Mouse (Mus musculus): Measurements from ENCODE around the gene Scfd2. TPM values are rescaled to one million over a fixed set of nuclear protein-coding genes. Genes with fewer than 3 reads are reported as not detected.

Gene Scfd2
- polyA plus RNA-seq (2012; rRNA removed): 6.5 and 9.6 TPM in 2 replicates

- H3K27me3 ChIP-seq (ENCODE audit: control insufficient read depth, insufficient read depth, low read length): no peaks in the 10 kb centered on the region
- H3K27ac ChIP-seq (ENCODE audit: insufficient read depth, low read depth, low read length): peak within 1 kb of the TSS; percentile 34
- TF ChIP-seq POLR2A (IDR thresholded peaks at IDR 0.05; ENCODE audit: low read depth, low read length): no peak
- TF ChIP-seq CTCF (IDR thresholded peaks at IDR 0.05; ENCODE audit: extremely low read depth, insufficient read length, insufficient replicate concordance, low read depth, low read length): no peak
- H3K4me1 ChIP-seq (ENCODE audit: control insufficient read depth, insufficient read depth, insufficient read length, low read length): peaks cover 6% of the 10 kb centered on the region; the same call in 1 of the 2 replicates
- H3K4me3 ChIP-seq (ENCODE audit: low read depth, low read length): peak within 1 kb of the TSS; percentile 90
- 4% methylated on average over 35 of the region's 35 CpGs for WGBS
- H3K36me3 ChIP-seq (ENCODE audit: control insufficient read depth, insufficient read depth, low read length): no peaks in the 10 kb centered on the region
These were observed at the start of gene Scfd2 for GRCm38 (mm10) chr5:74531630-74532280. TSS of gene Scfd2 (minus strand) at chr5:74531759.

GRCm38 (mm10) chr5:74571767-74572166 lies 40.2 kb upstream of the Scfd2 start:
- H3K27ac ChIP-seq (ENCODE audit: insufficient read depth, low read depth, low read length): no peak overlapping the region
- TF ChIP-seq CTCF (IDR thresholded peaks at IDR 0.05; ENCODE audit: extremely low read depth, insufficient read length, insufficient replicate concordance, low read depth, low read length) (no peak), POLR2A (IDR thresholded peaks at IDR 0.05; ENCODE audit: low read depth, low read length) (no peak)
- H3K4me1 ChIP-seq (ENCODE audit: control insufficient read depth, insufficient read depth, insufficient read length, low read length): no peaks in the 10 kb centered on the region
- H3K36me3 ChIP-seq (ENCODE audit: control insufficient read depth, insufficient read depth, low read length): peaks cover 37% of the 10 kb centered on the region
- no peaks in the 10 kb centered on the region for H3K27me3 ChIP-seq (ENCODE audit: control insufficient read depth, insufficient read depth, low read length)
- no peak overlapping the region for H3K4me3 ChIP-seq (ENCODE audit: low read depth, low read length)
- 86% methylated on average over 6 of the region's 6 CpGs for WGBS

- TF ChIP-seq POLR2A (IDR thresholded peaks at IDR 0.05; ENCODE audit: low read depth, low read length): no peak
- TF ChIP-seq CTCF (IDR thresholded peaks at IDR 0.05; ENCODE audit: extremely low read depth, insufficient read length, insufficient replicate concordance, low read depth, low read length): no peak
- H3K4me3 ChIP-seq (ENCODE audit: low read depth, low read length): no peak overlapping the region
- no peaks in the 10 kb centered on the region for H3K27me3 ChIP-seq (ENCODE audit: control insufficient read depth, insufficient read depth, low read length)
- H3K36me3 ChIP-seq (ENCODE audit: control insufficient read depth, insufficient read depth, low read length): peaks cover 35% of the 10 kb centered on the region
- WGBS: 51% methylated on average over 1 of the region's 1 CpGs
- no peaks in the 10 kb centered on the region for H3K4me1 ChIP-seq (ENCODE audit: control insufficient read depth, insufficient read depth, insufficient read length, low read length)
- H3K27ac ChIP-seq (ENCODE audit: insufficient read depth, low read depth, low read length): no peak overlapping the region
These were observed 29.6 kb upstream of the Scfd2 start for GRCm38 (mm10) chr5:74561151-74561550.

GRCm38 (mm10) chr5:74549566-74549965 lies 18.0 kb upstream of the Scfd2 start:
- no peak for TF ChIP-seq CTCF (IDR thresholded peaks at IDR 0.05; ENCODE audit: extremely low read depth, insufficient read length, insufficient replicate concordance, low read depth, low read length)
- no peak for TF ChIP-seq POLR2A (IDR thresholded peaks at IDR 0.05; ENCODE audit: low read depth, low read length)
- Histone ChIP-seq H3K4me3 (ENCODE audit: low read depth, low read length) (no peak overlapping the region), H3K4me1 (ENCODE audit: control insufficient read depth, insufficient read depth, insufficient read length, low read length) (no peaks in the 10 kb centered on the region), H3K27me3 (ENCODE audit: control insufficient read depth, insufficient read depth, low read length) (no peaks in the 10 kb centered on the region), H3K27ac (ENCODE audit: insufficient read depth, low read depth, low read length) (no peak overlapping the region), H3K36me3 (ENCODE audit: control insufficient read depth, insufficient read depth, low read length) (peaks cover 40% of the 10 kb centered on the region)
- 92% methylated on average over 8 of the region's 8 CpGs for WGBS

- no peak overlapping the region for H3K4me3 ChIP-seq (ENCODE audit: low read depth, low read length)
- H3K27me3 ChIP-seq (ENCODE audit: control insufficient read depth, insufficient read depth, low read length): no peaks in the 10 kb centered on the region
- H3K36me3 ChIP-seq (ENCODE audit: control insufficient read depth, insufficient read depth, low read length): peaks cover 50% of the 10 kb centered on the region
- no peak for TF ChIP-seq POLR2A (IDR thresholded peaks at IDR 0.05; ENCODE audit: low read depth, low read length)
- TF ChIP-seq CTCF (IDR thresholded peaks at IDR 0.05; ENCODE audit: extremely low read depth, insufficient read length, insufficient replicate concordance, low read depth, low read length): no peak
- 91% methylated on average over 4 of the region's 4 CpGs for WGBS
- no peak overlapping the region for H3K27ac ChIP-seq (ENCODE audit: insufficient read depth, low read depth, low read length)
- no peaks in the 10 kb centered on the region for H3K4me1 ChIP-seq (ENCODE audit: control insufficient read depth, insufficient read depth, insufficient read length, low read length)
These were observed 14.0 kb upstream of the Scfd2 start for GRCm38 (mm10) chr5:74545606-74546005.

- 24% methylated on average over 12 of the region's 12 CpGs for WGBS
These were observed 4.8 kb upstream of the Scfd2 start for GRCm38 (mm10) chr5:74536180-74536947.

More at GRCm38 (mm10) chr5:74536180-74536947, 4.8 kb upstream of the Scfd2 start:
- peak overlapping the region; percentile 77 for H3K4me3 ChIP-seq (ENCODE audit: low read depth, low read length)
- no peaks in the 10 kb centered on the region for H3K27me3 ChIP-seq (ENCODE audit: control insufficient read depth, insufficient read depth, low read length)
- peaks cover 10% of the 10 kb centered on the region for H3K36me3 ChIP-seq (ENCODE audit: control insufficient read depth, insufficient read depth, low read length)
- peak overlapping the region; percentile 76; the same call in 1 of the 2 replicates for H3K27ac ChIP-seq (ENCODE audit: insufficient read depth, low read depth, low read length)
- TF ChIP-seq POLR2A (IDR thresholded peaks at IDR 0.05; ENCODE audit: low read depth, low read length) (no peak), CTCF (IDR thresholded peaks at IDR 0.05; ENCODE audit: extremely low read depth, insufficient read length, insufficient replicate concordance, low read depth, low read length) (no peak)
- peaks cover 2% of the 10 kb centered on the region for H3K4me1 ChIP-seq (ENCODE audit: control insufficient read depth, insufficient read depth, insufficient read length, low read length)

Data from small intestine, adult 2 months (tissue).